ENCODE assay signal across 8 mouse cellular contexts in the genomic region with DNA sequence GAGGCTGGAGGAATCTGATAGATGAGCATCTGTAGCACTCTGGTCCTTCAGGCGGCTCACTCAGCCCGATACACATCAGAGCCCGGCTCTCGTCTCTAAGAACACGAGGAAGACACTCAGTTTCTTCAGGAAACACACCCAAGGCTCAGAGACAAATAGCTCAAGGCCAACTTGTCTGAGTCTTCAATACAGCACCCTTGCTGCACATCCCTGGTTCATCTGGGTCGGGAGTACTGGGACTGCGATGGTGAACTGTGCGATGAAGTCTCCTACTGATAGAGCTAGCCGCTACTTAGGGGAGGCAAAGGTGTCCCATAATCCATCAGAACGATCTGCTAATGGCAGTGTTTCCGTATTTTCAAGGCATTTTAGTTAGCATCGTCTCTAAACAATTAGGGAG. TPM values are rescaled to one million over a fixed set of nuclear protein-coding genes. Genes with fewer than 3 reads are reported as not detected.
DNase-seq lines count a peak whose midpoint lies in the region; ATAC-seq and TF ChIP-seq lines count a peak whose summit lies in the region.

A gene (minus strand): TSS at position 101 of the 400 bp plus-strand sequence.

- H3K4me2 ChIP-seq in lung, postnatal 0 days (replicated peaks; ENCODE audit: low read depth, low read length), result peak within 1 kb of the TSS; percentile 34
- H3K4me2 ChIP-seq in liver, embryonic 12.5 days, result peak within 1 kb of the TSS; percentile 36
- peak within 1 kb of the TSS; percentile 44 for H3K4me2 ChIP-seq in stomach, postnatal 0 days (replicated peaks; ENCODE audit: low read depth)

- no peaks in the 10 kb centered on the region for H3K36me3 ChIP-seq in lung, postnatal 0 days (ENCODE audit: insufficient read depth, low read length)
- no peaks in the 10 kb centered on the region for H3K36me3 ChIP-seq in liver, embryonic 12.5 days
- no peaks in the 10 kb centered on the region for H3K36me3 ChIP-seq in stomach, postnatal 0 days (ENCODE audit: control insufficient read depth, insufficient read depth, low read length)

- peaks cover 5% of the 10 kb centered on the region; the same call in 1 of the 2 replicates for H3K4me1 ChIP-seq in cerebellum, adult 2 months (ENCODE audit: control insufficient read depth, insufficient read depth, low read length)
- no peaks in the 10 kb centered on the region for H3K4me1 ChIP-seq in lung, postnatal 0 days (ENCODE audit: insufficient read depth, low read depth, low read length)
- H3K4me1 ChIP-seq in liver, embryonic 12.5 days, result peaks cover 3% of the 10 kb centered on the region; the same call in 1 of the 2 replicates
- no peaks in the 10 kb centered on the region for H3K4me1 ChIP-seq in stomach, postnatal 0 days (replicated peaks; ENCODE audit: control insufficient read depth, insufficient read depth)

- no peak for TF ChIP-seq POLR2A in cerebellum, adult 2 months (IDR thresholded peaks at IDR 0.05; ENCODE audit: borderline replicate concordance, insufficient read depth, low read length)

- no peak for DNase-seq in cerebellum, adult 2 months
- DNase-seq in cerebellum, adult 9-11 months, result no peak
- no peak for DNase-seq in lung, postnatal 0 days (ENCODE audit: low spot score)
- DNase-seq in lung, postnatal 10 days, result no peak
- no peak for DNase-seq in stomach, postnatal 0 days (ENCODE audit: low spot score)
- no peak for DNase-seq in cerebellum, adult 11 months
- DNase-seq in thymus, adult 18-20 months, result no peak

- no peak within 1 kb of the TSS for H3K9ac ChIP-seq in lung, postnatal 0 days (replicated peaks; ENCODE audit: low read depth)
- H3K9ac ChIP-seq in liver, embryonic 12.5 days, result no peak within 1 kb of the TSS
- H3K9ac ChIP-seq in stomach, postnatal 0 days (ENCODE audit: low read length), result no peak within 1 kb of the TSS

- H3K9me3 ChIP-seq in lung, postnatal 0 days (ENCODE audit: low read length), result no peaks in the 10 kb centered on the region
- no peaks in the 10 kb centered on the region for H3K9me3 ChIP-seq in liver, embryonic 12.5 days (replicated peaks)
- H3K9me3 ChIP-seq in stomach, postnatal 0 days (ENCODE audit: control insufficient read depth, low read length), result no peaks in the 10 kb centered on the region

- H3K27me3 ChIP-seq in cerebellum, adult 2 months (ENCODE audit: control insufficient read depth, insufficient read depth, low read length), result no peaks in the 10 kb centered on the region
- H3K27me3 ChIP-seq in lung, postnatal 0 days (replicated peaks; ENCODE audit: insufficient read depth, low read length), result peaks cover 3% of the 10 kb centered on the region; the same call in 1 of the 2 replicates
- H3K27me3 ChIP-seq in liver, embryonic 12.5 days (replicated peaks), result peaks cover 52% of the 10 kb centered on the region
- H3K27me3 ChIP-seq in stomach, postnatal 0 days (ENCODE audit: control insufficient read depth, insufficient read depth, low read length), result peaks cover 3% of the 10 kb centered on the region; the same call in 1 of the 2 replicates

- H3K4me3 ChIP-seq in cerebellum, adult 2 months (replicated peaks; ENCODE audit: insufficient read depth, low read depth, low read length), result peak within 1 kb of the TSS; percentile 57
- no peak within 1 kb of the TSS for H3K4me3 ChIP-seq in lung, postnatal 0 days (ENCODE audit: low read depth, low read length)
- no peak within 1 kb of the TSS for H3K4me3 ChIP-seq in liver, embryonic 12.5 days
- peak within 1 kb of the TSS; percentile 15; the same call in 1 of the 2 replicates for H3K4me3 ChIP-seq in stomach, postnatal 0 days (ENCODE audit: low read depth, low read length)

- no peak for TF ChIP-seq CTCF in cerebellum, adult 2 months (IDR thresholded peaks at IDR 0.05; ENCODE audit: borderline replicate concordance, insufficient read depth, low read depth, low read length)
- TF ChIP-seq CTCF in lung, postnatal 0 days (IDR thresholded peaks at IDR 0.05), result no peak
- TF ChIP-seq CTCF in stomach, postnatal 0 days (IDR thresholded peaks at IDR 0.05; ENCODE audit: low read depth), result no peak

- ATAC-seq in lung, postnatal 0 days, result no peak
- ATAC-seq in liver, embryonic 12.5 days, result no peak
- ATAC-seq in stomach, postnatal 0 days (ENCODE audit: low FRiP score, low TSS enrichment), result no peak

- no peak for TF ChIP-seq EP300 in lung, postnatal 0 days (IDR thresholded peaks at IDR 0.05)
- TF ChIP-seq EP300 in stomach, postnatal 0 days (optimal IDR thresholded peaks at IDR 0.05), result no peak

- WGBS in cerebellum, adult 2 months, result 90% methylated on average over 12 of the region's 12 CpGs
- 69% methylated on average over 12 of the region's 12 CpGs for WGBS in lung, postnatal 0 days
- WGBS in liver, embryonic 12.5 days (ENCODE audit: insufficient replicate concordance), result 72% methylated on average over 12 of the region's 12 CpGs
- 77% methylated on average over 12 of the region's 12 CpGs for WGBS in stomach, postnatal 0 days

- no peak within 1 kb of the TSS for H3K27ac ChIP-seq in cerebellum, adult 2 months (ENCODE audit: insufficient read depth, low read length)
- no peak within 1 kb of the TSS for H3K27ac ChIP-seq in lung, postnatal 0 days (ENCODE audit: low read length)
- no peak within 1 kb of the TSS for H3K27ac ChIP-seq in liver, embryonic 12.5 days
- H3K27ac ChIP-seq in stomach, postnatal 0 days (replicated peaks), result no peak within 1 kb of the TSS

RNA-seq across cellular contexts. Expression of the gene that starts here (rescaled TPM):
- 0.16 TPM in 2 replicates for polyA plus RNA-seq in cerebellum, adult 2 months (2012; rRNA removed)
- not detected in 2 replicates for polyA plus RNA-seq in lung, postnatal 0 days (2015; fragmentation: Nextera tagmentation; extraction: Ambion mirVana)
- not detected in 2 replicates for polyA plus RNA-seq in liver, embryonic 12.5 days (2016; fragmentation: Nextera tagmentation; extraction: Ambion mirVana)
- polyA plus RNA-seq in stomach, postnatal 0 days (2015; fragmentation: Nextera tagmentation; extraction: Ambion mirVana), result 0.06 and 0.15 TPM in 2 replicates

Comparison
In these comparisons a context has a peak if more than half of its experiments do, and no peak if none do; other contexts are left out.
1. H3K4me3 ChIP-seq: peak in cerebellum, adult 2 months (single experiment) and stomach, postnatal 0 days (single experiment); none in lung, postnatal 0 days (single experiment) and liver, embryonic 12.5 days (single experiment).
2. Peak in every context shown above with its lines, with median percentiles within 50 percentile points of each other: H3K4me2 ChIP-seq.